Mouse (Mus musculus): Measurements from ENCODE around the gene Cmas.

DNA sequence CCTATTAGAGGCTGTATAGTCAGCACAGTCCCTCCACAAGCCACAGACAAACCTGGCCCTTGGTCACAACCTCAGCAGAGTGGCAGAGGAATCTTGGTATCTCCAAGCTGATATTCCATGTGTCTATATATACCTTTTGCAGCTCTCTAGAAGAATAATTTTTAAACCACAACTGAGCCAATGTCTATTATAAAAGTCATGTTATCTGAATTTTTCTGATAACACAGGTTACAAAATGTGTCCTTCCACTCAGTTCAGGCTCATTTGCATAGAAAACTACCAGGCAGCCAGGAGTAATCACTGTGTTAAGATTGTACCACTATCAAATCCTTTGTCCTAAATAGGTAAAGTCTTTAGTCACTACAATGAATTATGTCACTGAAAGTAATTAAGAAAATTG, 47.9 kb downstream of the Cmas start, which contains the start of gene Sult6b2:
- TF ChIP-seq POLR2A (IDR thresholded peaks at IDR 0.05; ENCODE audit: borderline replicate concordance, control insufficient read depth, low read depth, low read length) (no peak), CTCF (IDR thresholded peaks at IDR 0.05; ENCODE audit: control insufficient read depth, insufficient read depth, low read length) (no peak)

Measured in bone marrow, adult 2 months (tissue).